Mouse (Mus musculus): ENCODE results near the gene Aspscr1.
A peak's percentile ranks its signal among the peaks of the same experiment; 100 is the strongest.

The Aspscr1 gene

GRCm38 (mm10) chr11:120672687-120673593 is at the start of gene Aspscr1:
Gene Aspscr1 (plus strand): TSS chr11:120672973.
- DNase-seq (ENCODE audit: low spot score): peak; percentile 97

DNA sequence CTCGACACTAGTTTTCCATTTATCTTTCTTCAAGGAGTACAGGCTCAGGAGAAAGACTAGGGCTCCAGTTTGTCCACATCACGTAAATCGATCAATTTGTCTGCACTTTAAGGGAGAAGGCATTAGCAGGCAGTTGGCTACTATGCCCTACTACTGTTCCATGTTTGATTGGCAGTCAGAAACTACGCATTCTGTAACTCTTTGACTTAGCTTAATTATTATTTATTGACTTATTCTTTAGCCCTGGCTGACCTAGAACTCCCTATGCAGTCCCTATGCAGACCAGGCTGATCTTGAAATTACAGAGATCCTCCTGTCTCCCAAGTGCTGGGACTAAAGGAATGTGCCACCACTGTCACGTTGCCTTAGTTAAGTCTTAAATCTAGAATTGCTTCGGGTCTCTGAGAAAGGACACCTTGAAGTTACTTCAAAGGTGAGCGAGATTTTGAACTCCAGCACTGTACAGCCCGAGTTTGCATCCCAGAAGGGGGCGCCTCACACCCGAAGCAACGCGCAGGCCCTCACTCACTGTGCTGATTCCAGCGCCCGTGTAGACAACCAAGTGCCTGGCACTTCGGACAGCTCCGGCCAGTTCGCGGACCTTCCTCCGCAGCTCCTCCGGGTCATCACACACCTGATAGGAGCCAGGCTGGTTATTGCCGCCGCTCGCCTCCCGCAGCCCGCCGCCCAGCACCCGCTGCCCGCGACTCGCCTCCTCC is 48.7 kb upstream of the Aspscr1 start:
- peak; percentile 72 for DNase-seq (ENCODE audit: low spot score)

- peak; percentile 87 for DNase-seq (ENCODE audit: low spot score)
Measured at GRCm38 (mm10) chr11:120624680-120625111, 48.1 kb upstream of the Aspscr1 start.

DNA sequence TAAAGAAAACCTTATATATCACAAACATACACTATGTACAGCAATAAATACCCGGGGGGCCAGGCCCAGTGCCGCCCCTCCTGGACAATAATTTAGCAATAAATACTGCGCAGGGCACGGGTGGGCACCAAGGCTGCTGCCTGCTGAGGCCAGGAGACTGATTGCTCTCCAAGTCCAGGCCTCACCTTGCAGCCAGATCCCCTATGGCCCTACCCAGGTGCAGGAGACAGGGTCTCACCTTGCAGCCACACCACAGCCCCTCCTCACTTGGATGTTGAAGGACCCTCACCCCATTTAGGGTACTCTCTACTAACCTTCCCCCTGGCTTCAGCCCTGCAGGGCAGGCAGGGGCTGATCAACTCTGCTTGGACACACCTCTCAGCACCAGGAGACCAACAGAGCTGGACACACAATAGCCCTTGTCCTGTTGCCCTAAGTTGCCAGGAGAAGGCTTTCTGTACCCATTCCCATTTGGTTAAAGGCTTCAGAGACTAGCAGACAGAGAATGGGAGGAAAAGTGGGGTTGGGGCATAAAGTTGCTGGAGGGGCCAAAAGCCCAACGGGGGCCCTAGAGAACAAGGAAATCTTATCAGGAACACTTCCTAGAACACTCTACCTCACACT is 47.5 kb upstream of the Aspscr1 start, which contains the start of gene Sirt7:
Gene Sirt7, minus strand, starts transcription at position 89 of the 624 bp plus-strand sequence.
- DNase-seq (ENCODE audit: low spot score): no peak

- DNase-seq (ENCODE audit: low spot score): no peak
Measured at GRCm38 (mm10) chr11:120626785-120627467, 45.8 kb upstream of the Aspscr1 start.

DNA sequence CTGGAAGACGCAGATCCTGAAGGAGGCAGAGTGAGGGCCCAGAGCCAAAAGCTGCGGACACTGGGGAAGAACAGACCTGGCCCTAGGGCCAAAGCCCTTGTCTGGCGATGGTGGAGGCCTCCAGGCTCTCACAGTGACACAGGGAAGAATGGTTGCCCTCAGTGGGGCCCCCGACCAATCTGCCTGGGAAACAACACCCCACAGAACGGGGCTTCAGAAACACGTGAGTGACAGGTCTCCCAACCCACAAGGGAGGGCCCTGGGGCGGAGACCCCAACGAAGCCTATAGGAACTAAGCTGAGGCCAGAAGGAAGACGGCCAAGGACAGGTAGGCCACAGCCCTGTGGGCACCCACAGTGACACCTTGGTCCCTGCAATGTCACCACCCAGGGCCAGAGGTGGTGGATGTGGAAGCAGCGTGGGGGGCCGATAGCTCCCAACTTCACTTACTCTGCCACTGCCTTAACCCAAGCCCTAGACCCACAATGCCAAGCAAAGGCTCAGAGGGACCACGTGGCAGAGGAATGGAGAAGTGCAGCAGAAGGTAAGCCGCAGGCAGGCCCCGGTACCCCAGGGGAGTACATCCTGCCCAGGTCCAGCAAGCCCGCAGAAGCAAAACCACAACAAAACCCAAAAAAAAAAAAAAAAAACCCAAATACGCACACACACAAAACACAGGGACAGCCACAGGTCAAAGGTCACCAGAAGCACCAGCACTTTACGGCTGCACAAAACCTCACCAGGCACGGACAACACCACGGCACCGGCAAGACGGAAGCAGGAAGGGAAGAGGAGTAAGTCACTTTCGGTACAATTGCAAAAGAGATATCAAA is 45.1 kb upstream of the Aspscr1 start:
- no peak for DNase-seq (ENCODE audit: low spot score)

DNA sequence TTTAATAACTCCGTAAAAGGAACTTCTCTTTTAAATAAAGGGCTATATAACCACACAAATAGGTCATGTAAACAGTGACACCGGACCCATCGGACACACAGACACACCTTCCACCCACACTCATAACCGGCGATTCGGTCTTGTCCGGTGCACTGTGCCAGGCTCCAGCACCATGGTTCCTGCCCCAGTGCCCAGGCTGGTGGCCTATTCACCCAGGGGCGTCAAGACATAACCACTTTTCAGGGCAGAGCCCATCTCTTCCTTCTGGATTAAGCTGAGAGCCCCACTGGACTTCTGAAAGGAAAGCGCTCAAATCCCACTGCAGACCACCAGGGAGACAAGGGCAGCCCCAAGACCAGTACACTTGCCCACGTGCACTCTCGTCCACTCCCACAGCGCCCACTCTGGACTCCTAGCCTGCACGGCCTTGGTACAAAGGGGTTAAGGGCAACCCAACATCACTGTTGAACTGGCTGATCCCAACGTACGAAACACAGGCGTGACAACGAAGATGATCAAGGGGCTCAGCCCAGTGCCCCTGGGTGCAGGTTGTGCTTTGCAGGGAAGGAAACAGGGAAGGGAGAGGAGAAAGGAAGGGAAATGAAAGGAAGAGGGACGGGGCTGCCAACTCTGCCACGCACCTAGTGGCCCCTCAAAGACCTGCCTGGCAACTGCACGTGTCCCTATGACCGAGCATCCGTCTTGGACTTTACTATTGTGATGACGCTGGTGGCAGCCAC is 44.0 kb upstream of the Aspscr1 start:
- DNase-seq (ENCODE audit: low spot score): no peak

GRCm38 (mm10) chr11:120629341-120629730 is 43.4 kb upstream of the Aspscr1 start:
- no peak for DNase-seq (ENCODE audit: low spot score)

GRCm38 (mm10) chr11:120629911-120630310 is 42.9 kb upstream of the Aspscr1 start:
- DNase-seq (ENCODE audit: low spot score): peak; percentile 66

GRCm38 (mm10) chr11:120630401-120630871 is 42.3 kb upstream of the Aspscr1 start:
- no peak for DNase-seq (ENCODE audit: low spot score)

- no peak for DNase-seq (ENCODE audit: low spot score)
Measured at GRCm38 (mm10) chr11:120630881-120631725, 41.7 kb upstream of the Aspscr1 start.

DNA sequence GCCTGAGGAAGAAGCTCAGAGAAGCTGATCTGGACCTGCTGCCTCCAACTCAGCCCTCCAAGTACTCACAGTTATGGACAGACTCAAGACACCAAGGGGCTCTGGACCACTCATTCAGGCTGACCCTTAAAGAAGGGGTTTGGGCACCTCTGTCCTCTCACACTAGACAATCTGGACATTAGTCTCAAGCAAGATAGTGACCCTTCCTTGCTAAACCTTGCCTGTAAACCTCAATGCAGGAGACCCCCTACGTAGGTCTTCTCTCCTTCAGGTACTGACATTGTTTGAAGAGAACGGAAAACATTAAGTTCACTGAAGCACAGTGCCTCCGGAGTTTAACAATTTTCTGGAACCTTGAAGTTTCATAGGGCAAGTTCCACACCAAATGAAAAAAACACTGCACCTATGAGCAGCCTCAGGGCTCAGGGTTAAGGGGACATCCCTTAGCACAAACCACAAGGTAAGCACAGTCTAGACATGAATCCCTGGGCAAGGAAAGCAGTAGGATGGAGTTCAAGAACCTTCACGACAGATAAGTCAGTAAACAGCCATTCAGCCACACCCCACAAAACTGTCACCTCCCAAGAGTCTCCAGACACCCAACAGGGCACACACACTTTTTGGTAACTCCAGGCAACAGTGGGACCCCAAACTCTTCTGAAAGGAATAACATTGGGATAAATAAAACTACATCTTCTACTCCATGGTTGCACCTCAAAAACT is 40.9 kb upstream of the Aspscr1 start:
- DNase-seq (ENCODE audit: low spot score): no peak

DNA sequence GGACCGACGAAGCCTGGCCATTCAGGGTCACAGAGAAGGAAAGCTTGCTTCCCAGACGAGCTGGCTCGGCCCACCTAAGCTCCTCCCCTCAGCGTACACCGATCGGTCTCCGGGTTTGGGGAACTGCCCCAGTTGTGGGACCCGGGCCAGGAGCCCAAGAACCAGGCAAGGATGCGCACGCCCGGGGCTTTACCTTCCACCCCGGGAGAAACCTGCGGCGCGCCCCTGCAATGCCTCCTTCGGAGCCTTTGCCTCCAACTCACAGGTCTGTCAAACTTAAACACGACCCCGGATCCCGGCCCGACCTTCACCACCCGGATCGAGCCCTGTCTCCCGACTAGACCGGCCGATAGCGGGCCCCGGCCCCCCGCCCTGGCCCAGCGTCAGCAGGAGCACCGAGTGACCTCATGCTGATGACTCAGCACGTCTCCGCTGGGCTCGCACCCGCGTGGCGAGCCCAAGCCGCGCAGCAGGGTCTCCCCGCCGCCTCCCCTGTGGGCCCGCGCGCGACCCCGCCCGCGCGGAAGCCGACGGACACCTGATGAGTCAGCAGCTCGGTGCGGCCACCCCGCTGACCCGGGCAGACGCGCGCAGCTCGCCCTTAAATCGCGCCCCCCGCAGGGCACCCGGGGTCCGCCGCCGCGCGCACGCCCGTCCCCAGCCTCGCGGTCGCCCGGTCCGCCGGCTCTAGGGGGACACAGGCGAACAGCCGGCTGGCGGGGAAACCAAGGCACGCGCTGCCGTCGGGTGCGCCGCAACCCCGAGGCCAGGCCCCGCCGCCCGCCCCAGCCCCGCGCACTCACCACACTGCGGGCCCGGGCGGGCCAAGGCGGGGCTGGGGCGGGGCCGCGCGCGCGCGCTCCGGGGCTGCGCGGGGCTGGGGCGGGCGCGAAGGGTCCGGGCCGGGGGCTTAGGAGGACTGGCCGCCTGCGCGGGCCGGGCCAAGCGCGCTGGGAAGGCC is 39.9 kb upstream of the Aspscr1 start:
- peak; percentile 80 for DNase-seq (ENCODE audit: low spot score)

DNA sequence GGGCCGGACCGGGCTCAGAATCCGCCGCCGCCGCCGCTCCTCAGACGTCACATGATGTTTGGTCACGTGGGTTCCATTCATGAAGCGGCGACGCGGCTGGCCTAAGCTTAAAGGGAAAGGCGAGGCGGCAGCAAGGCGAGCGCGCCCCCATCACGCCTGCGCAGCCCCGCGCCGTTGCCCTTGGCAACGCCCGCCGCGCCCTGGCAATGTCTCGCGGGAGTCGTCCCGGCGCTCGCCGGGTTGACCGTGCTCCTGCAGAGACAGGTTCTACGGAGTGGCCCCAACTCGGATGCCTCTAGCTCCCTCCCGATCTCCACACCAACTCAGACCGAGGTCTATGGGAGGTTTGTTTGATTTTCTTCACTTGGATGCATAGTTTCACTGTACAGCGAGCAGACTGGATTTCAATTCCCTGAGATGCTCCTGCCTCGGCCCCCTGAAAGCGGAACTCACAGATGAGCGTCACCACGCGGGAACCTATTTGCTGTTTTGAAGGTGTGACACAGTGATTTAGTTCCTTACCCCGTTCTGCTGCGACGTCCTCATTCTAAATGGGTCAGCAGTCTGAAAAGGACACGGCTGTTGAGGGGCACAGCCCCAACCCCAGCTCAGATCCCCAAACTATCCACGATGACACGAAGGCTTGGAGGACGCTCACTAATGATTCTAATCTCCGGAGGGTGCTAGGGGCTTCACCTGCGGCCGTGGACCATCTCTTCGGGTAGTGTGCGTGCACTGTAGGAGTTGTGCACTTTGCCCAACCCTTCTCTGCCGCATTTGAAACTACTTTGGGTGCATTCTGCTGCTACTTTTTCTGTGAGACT is 39.0 kb upstream of the Aspscr1 start, which contains the start of gene Mafg:
Gene Mafg, minus strand, starts transcription at position 81 of the 824 bp plus-strand sequence.
- DNase-seq (ENCODE audit: low spot score): peak; percentile 93

DNA sequence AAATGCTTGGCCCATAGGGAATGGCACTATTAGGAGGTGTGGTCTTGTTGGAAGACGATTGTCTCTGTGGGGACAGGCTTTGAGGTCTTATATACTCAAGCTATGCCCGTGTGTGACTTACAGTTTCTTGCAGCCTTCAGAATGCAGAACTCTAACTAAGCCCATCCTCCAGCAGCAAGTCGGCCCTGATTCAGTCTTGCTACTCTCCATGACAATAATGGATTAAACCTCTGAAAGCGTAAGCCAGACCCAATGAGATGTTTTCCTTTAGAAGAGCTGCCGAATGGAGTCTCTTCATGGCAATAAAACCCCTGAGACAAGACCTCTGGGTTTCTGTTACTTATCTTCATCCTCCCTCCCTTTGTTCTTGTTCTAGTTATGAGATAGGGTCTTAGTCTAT is 38.0 kb upstream of the Aspscr1 start:
- DNase-seq (ENCODE audit: low spot score): no peak

DNA sequence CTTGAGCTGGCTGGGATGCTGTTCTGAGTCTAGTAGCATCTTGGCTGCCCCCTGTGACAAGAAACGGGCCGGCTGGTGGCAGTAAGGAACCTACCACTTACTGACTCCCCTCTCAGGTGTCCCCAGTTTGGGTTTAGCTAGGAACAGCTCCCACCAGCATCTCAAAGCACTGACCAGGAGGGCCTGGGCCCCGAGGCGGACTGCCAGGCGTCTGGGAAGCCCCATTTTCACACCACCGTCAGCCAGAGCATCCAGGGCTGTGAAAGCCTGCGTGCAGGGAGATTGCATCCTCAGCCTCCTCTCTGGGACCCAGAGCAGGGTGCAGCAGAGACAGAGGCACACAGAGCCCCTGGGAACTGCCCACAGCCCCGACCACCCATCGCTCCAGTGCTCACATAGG is 31.5 kb upstream of the Aspscr1 start:
- no peak for DNase-seq (ENCODE audit: low spot score)
